Mouse (Mus musculus): ENCODE data around the gene Fam114a1.

- no peak for TF ChIP-seq CTCF (IDR thresholded peaks at IDR 0.05)
- no peak for TF ChIP-seq EP300 (IDR thresholded peaks at IDR 0.05; ENCODE audit: insufficient read depth, low read depth, low read length)
Observed at GRCm38 (mm10) chr5:64954931-64955330, 14.9 kb upstream of the Fam114a1 start.

Data from heart, adult 2 months (tissue).